Mouse (Mus musculus) megakaryocyte progenitor cell, adult 5-6 weeks (primary cell): Measurements from ENCODE around the gene Lhx2. TPM values are rescaled to one million over a fixed set of nuclear protein-coding genes. Genes with fewer than 3 reads are reported as not detected.

Source experiments
- ATAC-seq: replicated peaks from 2 replicates; pipeline ENCODE4 v1.8.0; 2016; ENCODE audit warnings: mild to moderate bottlenecking, moderate TSS enrichment, inconsistent platforms; ENCODE audit not compliant: poor library complexity
- total RNA-seq, 2 experiments: library from RNA; stranded (forward) in 1 of 2; stranded (reverse) in 1 of 2; fragments of 157-497, 149-512 nt in 1 of 2; fragments of 200-1000 nt in 1 of 2; gene quantifications; 2 replicates each; pipeline versions ENCODE4 v1.2.3 to v1.2.4; 2015 to 2017

Gene Lhx2
- total RNA-seq, 2 experiments from 2014 or later: not detected

DNA sequence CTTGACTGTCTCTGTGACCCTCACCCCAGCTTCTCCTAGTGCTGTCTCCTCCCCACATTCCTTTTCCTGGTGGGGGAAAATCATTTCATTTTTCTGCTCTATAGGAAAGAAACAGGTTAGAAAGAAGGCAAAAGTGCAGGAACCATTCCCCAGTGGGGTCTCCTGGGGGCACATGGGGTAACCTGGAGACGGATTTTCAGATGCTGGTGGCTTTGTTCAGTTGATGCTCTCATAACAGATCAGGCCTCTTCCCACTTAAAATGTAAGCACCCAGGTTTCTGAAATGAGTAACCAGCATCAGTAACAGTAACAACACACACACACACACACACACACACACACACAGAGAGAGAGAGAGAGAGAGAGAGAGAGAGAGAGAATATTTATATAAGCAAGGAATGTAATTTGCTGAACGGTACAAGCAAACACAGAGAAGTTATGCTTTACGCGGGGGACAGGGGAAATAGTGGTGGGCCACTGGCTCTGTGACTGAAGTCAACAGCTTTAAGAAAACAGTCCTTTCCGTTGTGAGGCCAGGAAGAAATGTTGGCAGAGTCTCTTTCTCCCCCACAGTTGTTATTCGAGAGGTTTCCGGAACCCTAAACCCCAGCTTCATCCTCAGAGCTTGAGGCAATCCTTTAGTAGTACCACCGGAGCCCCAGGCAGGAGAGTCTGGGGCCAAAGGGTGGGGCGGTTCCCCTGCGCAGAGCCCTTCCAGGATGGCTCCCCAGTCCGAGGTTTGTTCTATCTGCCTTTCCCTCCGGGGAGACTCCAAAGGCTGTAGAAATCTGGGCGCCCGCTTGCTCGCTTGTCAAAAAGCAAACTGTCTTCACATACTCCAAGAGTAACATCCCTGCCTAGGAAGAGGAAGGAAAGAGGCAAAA, 8.0 kb downstream of the Lhx2 start:
- no peak for ATAC-seq

DNA sequence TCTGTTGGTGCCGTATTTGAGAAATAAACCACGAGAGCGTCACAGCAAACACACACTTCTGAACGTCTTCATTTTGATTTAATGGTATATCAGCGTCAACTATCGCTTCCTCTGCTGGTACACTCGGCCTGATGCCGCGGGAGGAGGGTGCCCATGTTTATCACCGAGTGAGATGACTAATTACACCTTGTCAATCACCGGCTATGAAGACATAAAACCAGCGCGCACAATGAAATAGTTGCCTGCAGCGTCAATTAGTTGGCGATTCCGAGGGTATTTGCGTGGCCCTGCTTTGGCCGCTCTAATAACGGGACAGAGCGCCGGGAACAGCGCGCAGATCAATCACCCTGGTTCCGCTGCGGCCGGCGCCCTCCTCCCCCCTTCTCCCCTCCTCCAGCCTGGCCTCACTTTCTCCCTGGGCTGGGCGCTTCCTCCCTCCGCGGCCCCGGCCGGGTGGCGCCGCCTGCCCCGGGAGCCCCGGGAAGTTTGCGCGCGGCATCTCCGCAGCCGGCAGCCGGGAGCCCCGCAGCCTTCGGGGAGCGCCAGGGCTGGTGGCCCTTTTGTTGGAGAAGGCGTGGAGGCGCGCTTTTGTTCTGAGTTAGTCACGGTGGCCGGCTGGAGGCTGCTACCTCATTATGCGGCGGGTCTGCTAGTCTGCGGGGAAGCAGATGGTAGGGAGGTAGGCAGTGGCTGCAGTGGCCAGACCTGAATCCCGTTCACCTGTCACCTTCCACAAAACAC, 8.9 kb downstream of the Lhx2 start:
- ATAC-seq: no peak

- ATAC-seq: no peak
These were observed 9.8 kb downstream of the Lhx2 start for GRCm38 (mm10) chr2:38348660-38349420.

DNA sequence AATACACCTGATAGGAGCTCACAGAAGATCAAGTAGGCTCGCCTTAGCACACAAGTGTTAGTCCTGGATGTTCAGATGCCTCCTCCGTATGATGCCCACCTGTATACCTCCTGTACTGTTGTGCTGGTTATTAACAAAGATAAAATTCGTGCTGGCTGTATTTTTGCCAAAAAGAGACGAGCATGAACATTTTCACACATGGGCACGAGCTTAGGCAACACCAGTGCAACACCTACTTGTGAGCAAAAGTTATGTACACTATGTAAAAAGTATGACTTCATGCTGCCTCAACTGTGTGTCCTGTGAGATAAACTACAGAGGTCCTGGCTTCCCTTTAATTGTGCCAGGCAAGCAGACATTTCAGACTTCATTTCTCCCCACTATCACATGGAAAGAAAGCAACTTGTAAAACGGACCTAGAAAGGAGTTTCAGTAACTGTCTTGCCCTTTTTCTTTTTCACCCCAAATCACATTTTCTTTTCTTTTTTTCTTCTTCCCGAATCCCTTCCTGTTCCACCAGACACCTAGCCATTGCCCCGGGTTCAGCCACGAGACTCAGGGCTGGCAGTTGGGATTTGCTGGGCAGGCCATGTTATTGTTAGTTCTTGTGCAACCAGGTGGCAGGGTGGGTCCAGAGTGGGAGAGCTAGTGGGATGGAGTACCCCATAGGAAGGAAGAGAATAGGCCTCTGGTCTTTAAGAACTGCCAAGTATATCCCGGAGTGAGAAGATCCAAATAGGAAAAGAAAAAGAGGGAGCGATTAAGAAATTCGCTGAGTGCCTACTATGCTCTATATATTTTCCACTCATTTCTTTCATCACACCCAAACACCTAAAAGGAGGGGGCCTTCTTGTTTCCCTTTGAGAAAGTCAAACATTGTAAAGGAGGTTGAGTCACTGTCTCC, 10.6 kb downstream of the Lhx2 start:
- no peak for ATAC-seq

- ATAC-seq: no peak
These were observed 11.3 kb downstream of the Lhx2 start for GRCm38 (mm10) chr2:38350386-38350785.

GRCm38 (mm10) chr2:38350796-38351195, 11.7 kb downstream of the Lhx2 start:
- peak; percentile 79 for ATAC-seq

- no peak for ATAC-seq
These were observed 12.7 kb downstream of the Lhx2 start for GRCm38 (mm10) chr2:38351641-38352320.

DNA sequence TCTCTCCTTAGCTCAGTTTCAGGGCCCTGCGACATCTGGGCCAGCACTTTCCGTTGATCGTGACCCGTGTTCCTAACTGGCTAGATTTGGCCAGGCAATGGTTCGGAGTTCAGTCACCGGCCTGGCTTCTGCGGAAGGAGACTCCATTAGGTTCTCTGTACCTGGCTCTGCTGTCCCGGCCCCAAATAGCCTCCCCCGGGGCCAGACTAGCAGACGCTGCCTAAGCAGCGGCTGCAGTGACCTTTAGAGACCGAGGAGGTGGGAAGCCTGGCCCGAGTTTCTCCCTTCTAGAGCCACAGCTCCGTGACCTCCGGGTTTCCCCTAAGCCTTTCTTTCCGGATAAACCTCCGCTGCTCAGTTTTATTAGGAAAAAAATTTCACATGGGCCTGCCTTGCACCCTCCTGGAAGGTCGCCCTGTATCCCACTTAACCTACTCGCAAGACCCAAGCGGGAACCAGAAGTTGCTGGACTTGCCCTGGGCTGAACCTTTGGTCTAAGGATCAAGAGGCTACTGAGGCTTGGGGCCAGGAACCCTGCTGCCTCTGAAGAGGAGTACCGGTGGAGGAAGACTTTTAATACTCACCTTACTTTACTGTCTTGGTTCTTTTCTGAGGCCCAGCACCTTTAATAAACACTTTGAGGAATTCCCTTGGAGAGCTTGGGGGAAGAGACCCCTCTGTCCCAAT, 13.4 kb downstream of the Lhx2 start:
- ATAC-seq: no peak

DNA sequence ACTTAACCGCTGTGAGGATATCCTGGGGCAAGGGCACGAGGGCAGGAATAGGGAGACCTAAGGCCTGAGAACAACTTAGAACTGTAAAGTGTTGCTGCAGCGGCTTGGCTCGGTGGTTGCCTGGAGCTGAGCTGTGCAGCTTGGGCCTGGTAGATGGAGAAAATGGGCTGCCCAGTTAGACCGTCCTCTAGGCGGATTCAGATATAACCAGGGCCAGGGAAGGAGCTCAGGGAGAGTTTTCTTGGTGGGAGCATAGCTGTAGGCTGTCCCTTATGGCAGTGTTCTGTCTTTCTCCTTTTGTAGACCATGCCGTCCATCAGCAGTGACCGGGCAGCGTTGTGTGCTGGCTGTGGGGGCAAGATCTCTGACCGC, 13.9 kb downstream of the Lhx2 start:
- no peak for ATAC-seq

- no peak for ATAC-seq
These were observed 14.6 kb downstream of the Lhx2 start for GRCm38 (mm10) chr2:38353664-38354063.

- no peak for ATAC-seq
These were observed 15.2 kb downstream of the Lhx2 start for GRCm38 (mm10) chr2:38354179-38354716.

DNA sequence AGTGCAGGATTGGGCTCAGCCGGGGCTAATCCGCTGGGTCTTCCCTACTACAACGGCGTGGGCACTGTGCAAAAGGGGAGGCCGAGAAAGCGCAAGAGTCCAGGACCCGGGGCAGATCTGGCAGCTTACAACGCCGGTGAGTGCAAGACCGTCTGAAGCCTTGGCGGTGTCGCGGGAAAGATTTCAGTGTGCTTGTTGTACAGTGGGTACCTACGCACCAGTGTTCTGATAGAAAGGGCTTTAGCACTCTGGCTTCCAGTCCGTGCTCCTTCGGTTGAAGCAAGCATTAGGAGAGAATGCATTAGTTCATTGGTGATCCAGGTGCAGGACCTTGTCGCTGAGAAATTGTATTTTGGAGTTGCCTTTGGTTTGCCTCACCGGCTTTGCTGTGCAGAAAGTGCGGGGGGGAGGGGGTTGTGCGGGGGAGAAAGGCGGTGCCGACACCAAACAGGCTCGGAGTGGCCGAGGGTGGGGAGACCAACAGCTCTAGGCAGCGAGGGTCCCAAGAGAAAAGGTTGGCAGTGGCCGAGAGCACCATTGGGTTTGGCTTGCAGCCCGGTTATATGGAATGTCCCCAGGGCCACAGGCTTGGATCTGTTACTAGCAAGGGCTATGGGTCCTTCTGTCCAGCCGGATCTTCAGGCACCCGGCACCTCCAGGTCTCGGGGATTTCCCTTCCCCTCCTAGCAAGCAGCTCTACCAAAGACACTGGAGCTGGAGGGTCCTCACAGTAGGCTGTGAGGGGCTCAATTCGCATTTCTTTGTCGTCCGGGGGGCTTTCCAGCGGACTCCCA, 15.8 kb downstream of the Lhx2 start:
- ATAC-seq: no peak

- ATAC-seq: no peak
These were observed 16.8 kb downstream of the Lhx2 start for GRCm38 (mm10) chr2:38355731-38356427.

GRCm38 (mm10) chr2:38356428-38357260, 17.6 kb downstream of the Lhx2 start:
- ATAC-seq: no peak

DNA sequence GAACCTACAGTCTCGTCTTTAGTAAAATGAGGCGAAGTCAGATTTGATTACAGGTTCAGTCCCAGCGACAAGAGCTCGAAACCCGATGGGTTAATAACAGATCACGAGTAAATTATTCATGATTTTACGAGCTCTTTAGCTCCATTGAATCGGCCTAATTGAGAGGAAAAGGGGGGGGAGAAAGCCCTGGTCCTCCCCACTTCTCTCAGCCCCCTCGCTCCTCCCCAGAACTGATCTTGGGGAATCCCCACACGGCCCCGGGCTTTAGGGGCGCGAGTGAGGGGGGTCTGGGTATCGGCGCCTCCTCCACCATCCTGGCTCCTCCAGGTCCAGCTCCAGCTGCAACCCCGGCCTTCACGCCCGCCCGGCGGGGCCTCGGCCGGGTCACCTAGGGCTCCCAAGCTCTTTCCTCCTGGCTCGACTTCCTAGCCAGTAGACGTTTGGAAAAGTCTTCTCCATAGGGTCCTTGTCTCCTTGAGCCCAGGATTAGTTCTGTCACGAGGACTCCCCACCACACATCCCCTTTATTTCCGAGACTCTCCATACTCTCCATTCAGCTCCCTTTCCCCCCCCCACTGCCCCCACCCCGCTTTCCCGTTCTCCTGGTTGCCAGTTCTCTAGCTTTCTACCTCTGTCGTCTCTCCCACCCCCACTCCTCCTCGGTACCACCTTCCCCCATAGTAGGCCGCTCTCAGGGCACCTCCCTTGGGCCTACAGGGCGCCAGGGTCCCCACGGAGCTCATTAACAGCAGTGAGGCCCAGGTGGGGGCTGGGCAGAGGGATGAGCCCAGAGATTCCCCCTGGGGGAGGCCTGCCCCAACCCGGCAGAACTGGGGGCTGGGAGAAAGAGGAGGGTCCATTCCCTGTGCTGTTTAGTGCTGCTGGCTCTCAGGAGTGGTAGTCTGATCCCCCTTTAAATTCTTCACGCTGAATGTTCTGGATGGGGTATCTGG, 18.5 kb downstream of the Lhx2 start:
- no peak for ATAC-seq

GRCm38 (mm10) chr2:38358611-38359010, 19.5 kb downstream of the Lhx2 start:
- ATAC-seq: no peak
